Mouse (Mus musculus) embryonic fibroblast, embryonic 13.5 days (primary cell): ENCODE data around the gene Tmem56.

Experiments used
- CTCF ChIP-seq: IDR thresholded peaks from 2 replicates; pipeline ENCODE4 v1.5.1; 2011; ENCODE audit warnings: mild to moderate bottlenecking, control low read depth, low read length, moderate library complexity, borderline replicate concordance; ENCODE audit not compliant: insufficient read depth
- POLR2A ChIP-seq: IDR thresholded peaks from 2 replicates; pipeline ENCODE4 v1.6.1; 2011; ENCODE audit warnings: low read depth, mild to moderate bottlenecking, control low read depth, low read length, moderate library complexity

- TF ChIP-seq CTCF (no peak), POLR2A (no peak)
Measured at GRCm38 (mm10) chr3:121330244-121330646, 47.3 kb upstream of the Tmem56 start.
